Mouse (Mus musculus) midbrain, embryonic 14.5 days (tissue): Measurements from ENCODE around the gene Naaladl2. TPM values are rescaled to one million over a fixed set of nuclear protein-coding genes. Genes with fewer than 3 reads are reported as not detected.

Experiments
- ATAC-seq: fragments of 200-750 bp; cut with Nextera tagmentation; 2 replicates; pipeline ENCODE4 v1.8.0; 2017; ENCODE audit warnings: moderate number of reproducible peaks, moderate library complexity; ENCODE audit not compliant: low FRiP score, low TSS enrichment
- DNase-seq: peaks from one replicate; pipeline ENCODE4 v3.0.0-alpha.2; 2015
- H3K27ac ChIP-seq: fragments of 300-500 bp; sonication (generic); replicated peaks from 2 replicates; pipeline ENCODE4 v1.5.1; 2014; ENCODE audit warnings: mild to moderate bottlenecking, low read depth, low read length, moderate library complexity
- H3K27me3 ChIP-seq: fragments of 300-500 bp; sonication (generic); 2 replicates; pipeline ENCODE4 v1.6.1; 2014; ENCODE audit warnings: low read length, control low read depth, mixed read lengths; ENCODE audit not compliant: control insufficient read depth, insufficient read depth
- H3K36me3 ChIP-seq: fragments of 300-500 bp; sonication (generic); 2 replicates; pipeline ENCODE4 v1.6.1; 2014; ENCODE audit warnings: low read length, control low read depth; ENCODE audit not compliant: control insufficient read depth, insufficient read depth
- H3K4me1 ChIP-seq: fragments of 300-500 bp; sonication (generic); 2 replicates; pipeline ENCODE4 v1.6.1; 2014; ENCODE audit warnings: mild to moderate bottlenecking, antibody characterized with exemption, low read length, control low read depth; ENCODE audit not compliant: control insufficient read depth, insufficient read depth
- H3K4me2 ChIP-seq: fragments of 300-500 bp; sonication (generic); 2 replicates; pipeline ENCODE4 v1.6.1; 2014; ENCODE audit warnings: mild to moderate bottlenecking, low read length, moderate library complexity
- H3K4me3 ChIP-seq: fragments of 300-500 bp; sonication (generic); replicated peaks from 2 replicates; pipeline ENCODE4 v1.5.1; 2014; ENCODE audit warnings: low read depth, low read length
- H3K9ac ChIP-seq: fragments of 300-500 bp; sonication (generic); replicated peaks from 2 replicates; pipeline ENCODE4 v1.6.1; 2014; ENCODE audit warnings: mild to moderate bottlenecking, low read length, moderate library complexity
- H3K9me3 ChIP-seq: fragments of 300-500 bp; sonication (generic); 2 replicates; pipeline ENCODE4 v1.6.1; 2016; ENCODE audit warnings: low read length, control low read depth, mixed read lengths; ENCODE audit not compliant: control insufficient read depth
- WGBS: fragments of 180-500 bp; shearing (Covaris S2); extraction: QIAGEN DNeasy Blood & Tissue Kit; methylation state at CpG from one replicate; pipeline ENCODE4 v1.1.7; 2014; 5-methylcytosine and 5-hydroxymethylcytosine counted together
- polyA plus RNA-seq: library from polyadenylated mRNA; unstranded; fragments of >200 nt; fragmentation: Nextera tagmentation; extraction: Ambion mirVana; gene quantifications from 2 replicates; pipeline ENCODE4 v1.2.1, GENCODE M21; 2014

Gene Naaladl2
- polyA plus RNA-seq, 1 experiment from 2014 or later, result 0.58 TPM

DNA sequence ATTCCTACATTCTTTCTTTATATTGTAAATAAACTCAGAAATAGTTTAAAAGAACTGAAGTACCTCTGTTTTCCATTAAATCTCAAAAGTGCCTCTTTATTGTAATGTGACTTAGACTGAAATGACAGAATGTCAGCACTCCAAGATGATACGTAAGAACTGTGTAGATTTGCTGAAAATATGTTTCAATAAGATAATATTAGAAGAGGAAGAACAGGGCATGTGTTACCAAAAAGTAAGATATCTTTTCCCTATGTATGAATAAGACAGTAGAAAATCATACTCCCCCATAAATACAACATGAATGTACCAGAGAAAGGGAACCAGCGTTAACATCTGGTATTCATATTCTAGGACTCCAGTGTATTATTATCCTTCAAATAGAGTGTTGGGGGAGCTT is 362.4 kb downstream of the Naaladl2 start:
- Histone ChIP-seq H3K9ac (no peak overlapping the region), H3K4me2 (no peak overlapping the region), H3K27ac (no peak overlapping the region), H3K36me3 (no peaks in the 10 kb centered on the region), H3K4me3 (no peak overlapping the region), H3K9me3 (no peaks in the 10 kb centered on the region), H3K4me1 (no peaks in the 10 kb centered on the region), H3K27me3 (no peaks in the 10 kb centered on the region)
- WGBS, result 98% methylated on average over 2 of the region's 2 CpGs
- DNase-seq (no peak), ATAC-seq (no peak)

DNA sequence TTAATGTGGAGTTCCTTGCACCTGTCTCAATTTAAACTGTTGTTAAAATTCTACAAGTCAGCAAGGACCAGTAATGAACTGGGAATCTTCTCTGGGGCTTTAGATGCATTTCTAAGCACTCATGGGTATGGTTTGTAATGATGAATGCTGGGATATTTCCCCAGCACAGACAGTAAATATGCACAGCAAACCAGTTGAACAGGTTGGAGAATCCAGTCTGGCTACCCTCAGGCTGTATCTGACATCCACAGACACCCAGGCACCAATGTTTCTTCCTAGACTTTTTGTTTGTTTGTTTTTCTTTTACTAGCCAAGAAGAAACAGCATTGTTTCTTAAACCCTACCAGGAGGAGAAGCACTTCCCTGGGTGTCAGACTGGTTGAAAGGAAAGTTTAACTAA is 365.6 kb downstream of the Naaladl2 start:
- Histone ChIP-seq H3K4me2 (no peak overlapping the region), H3K9ac (no peak overlapping the region), H3K27me3 (no peaks in the 10 kb centered on the region), H3K27ac (no peak overlapping the region), H3K36me3 (no peaks in the 10 kb centered on the region), H3K4me3 (no peak overlapping the region), H3K9me3 (no peaks in the 10 kb centered on the region), H3K4me1 (no peaks in the 10 kb centered on the region)
- no peak for DNase-seq
- ATAC-seq, result no peak

DNA sequence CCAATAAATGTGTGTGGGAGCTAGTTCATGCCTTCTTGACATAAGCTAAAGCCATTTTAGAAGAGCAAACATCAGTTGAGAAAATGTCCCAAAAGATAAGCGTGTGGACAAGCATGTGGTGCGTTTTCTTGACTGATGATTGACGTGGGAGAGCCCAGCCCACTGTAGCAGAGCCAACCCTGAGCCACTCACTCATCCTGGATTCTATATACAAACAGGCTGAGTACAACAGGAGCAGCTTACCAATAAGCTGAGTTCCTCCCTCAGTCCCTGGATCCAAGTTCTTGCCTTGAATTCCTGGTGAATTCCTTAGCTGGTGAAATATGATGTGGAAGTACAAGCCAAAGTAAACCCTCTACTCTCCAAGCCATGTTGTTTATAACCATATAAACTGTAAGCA is 395.0 kb downstream of the Naaladl2 start:
- Histone ChIP-seq H3K27me3 (no peaks in the 10 kb centered on the region), H3K27ac (no peak overlapping the region), H3K4me1 (no peaks in the 10 kb centered on the region), H3K36me3 (no peaks in the 10 kb centered on the region), H3K4me3 (no peak overlapping the region), H3K9me3 (no peaks in the 10 kb centered on the region), H3K4me2 (no peak overlapping the region), H3K9ac (no peak overlapping the region)
- DNase-seq (no peak), ATAC-seq (no peak)
- 81% methylated on average over 3 of the region's 3 CpGs for WGBS

- no peak overlapping the region for H3K27ac ChIP-seq
- no peaks in the 10 kb centered on the region for H3K27me3 ChIP-seq
- WGBS, result 91% methylated on average over 6 of the region's 6 CpGs
- no peaks in the 10 kb centered on the region for H3K36me3 ChIP-seq
- H3K9me3 ChIP-seq, result no peaks in the 10 kb centered on the region
- ATAC-seq, result no peak
- H3K4me3 ChIP-seq, result no peak overlapping the region
- no peak overlapping the region for H3K9ac ChIP-seq
- no peak overlapping the region for H3K4me2 ChIP-seq
- no peaks in the 10 kb centered on the region for H3K4me1 ChIP-seq
- no peak for DNase-seq
Measured at GRCm38 (mm10) chr3:24747182-24747856, 396.7 kb downstream of the Naaladl2 start.

DNA sequence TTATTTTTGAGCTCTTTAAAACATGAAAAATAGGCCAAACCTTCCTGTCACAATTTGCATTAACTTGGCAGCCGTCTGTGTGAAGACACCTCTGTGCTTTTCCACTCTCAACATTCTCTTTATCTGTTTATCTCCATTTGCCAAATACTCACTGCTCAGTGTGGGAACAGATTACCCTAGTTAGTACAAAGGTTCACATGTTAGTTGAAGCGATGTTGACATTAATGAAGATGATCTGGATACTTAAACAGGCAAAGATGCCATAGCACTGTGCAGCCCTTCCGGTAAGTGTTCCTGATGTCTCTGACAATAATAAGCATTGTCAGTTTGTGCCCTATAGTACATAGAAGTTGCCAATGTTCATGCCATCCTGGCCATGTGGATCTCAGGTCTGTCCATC is 400.1 kb downstream of the Naaladl2 start:
- Histone ChIP-seq H3K4me3 (no peak overlapping the region), H3K4me1 (no peaks in the 10 kb centered on the region), H3K4me2 (no peak overlapping the region), H3K27ac (no peak overlapping the region), H3K9ac (no peak overlapping the region), H3K9me3 (no peaks in the 10 kb centered on the region), H3K27me3 (no peaks in the 10 kb centered on the region), H3K36me3 (no peaks in the 10 kb centered on the region)
- no peak for ATAC-seq
- DNase-seq, result no peak
- WGBS, result 81% methylated on average over 3 of the region's 3 CpGs

DNA sequence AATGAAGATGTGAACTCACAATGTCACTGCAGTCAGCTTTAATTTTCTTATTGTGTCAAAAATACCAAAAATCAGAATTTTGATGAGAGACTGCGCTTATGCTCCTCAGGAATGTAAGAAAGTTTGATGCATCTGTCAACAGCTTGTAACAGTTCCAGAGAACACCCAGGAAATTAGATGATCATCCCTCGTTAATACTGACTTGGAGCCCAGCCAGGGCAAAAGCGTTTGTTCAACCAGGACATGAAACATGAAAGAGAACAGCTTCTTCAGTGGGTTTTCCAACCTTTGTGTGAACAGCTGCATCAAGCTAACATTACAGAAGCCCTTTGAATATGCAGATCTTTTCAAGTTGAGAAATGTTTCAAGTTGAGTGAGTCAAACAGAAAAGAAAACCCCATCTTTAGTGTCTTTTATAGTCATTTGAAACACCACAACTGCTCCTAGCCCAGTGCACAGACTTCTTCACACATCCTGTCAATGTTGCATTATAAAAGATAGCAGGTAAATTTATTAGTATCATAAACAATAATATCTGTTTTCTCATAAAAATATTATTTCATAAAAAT is 424.8 kb downstream of the Naaladl2 start:
- WGBS, result 55% methylated on average over 3 of the region's 3 CpGs

GRCm38 (mm10) chr3:24714770-24715169 is 429.3 kb downstream of the Naaladl2 start:
- 81% methylated on average over 3 of the region's 3 CpGs for WGBS
- no peaks in the 10 kb centered on the region for H3K4me1 ChIP-seq
- no peaks in the 10 kb centered on the region for H3K36me3 ChIP-seq
- no peak overlapping the region for H3K4me2 ChIP-seq
- no peak overlapping the region for H3K9ac ChIP-seq
- no peaks in the 10 kb centered on the region for H3K27me3 ChIP-seq
- ATAC-seq, result no peak
- no peak overlapping the region for H3K27ac ChIP-seq
- DNase-seq, result no peak
- no peak overlapping the region for H3K4me3 ChIP-seq
- H3K9me3 ChIP-seq, result no peaks in the 10 kb centered on the region

More for the DNA sequence above, 424.8 kb downstream of the Naaladl2 start:
- no peak overlapping the region for H3K27ac ChIP-seq
- H3K4me2 ChIP-seq, result no peak overlapping the region
- ATAC-seq, result no peak
- no peak overlapping the region for H3K4me3 ChIP-seq
- H3K9me3 ChIP-seq, result no peaks in the 10 kb centered on the region
- no peaks in the 10 kb centered on the region for H3K36me3 ChIP-seq
- no peaks in the 10 kb centered on the region for H3K4me1 ChIP-seq
- peak; percentile 49 for DNase-seq
- no peaks in the 10 kb centered on the region for H3K27me3 ChIP-seq
- no peak overlapping the region for H3K9ac ChIP-seq

GRCm38 (mm10) chr3:24705778-24706423 is 438.2 kb downstream of the Naaladl2 start:
- Histone ChIP-seq H3K4me2 (no peak overlapping the region), H3K4me1 (no peaks in the 10 kb centered on the region), H3K9ac (no peak overlapping the region), H3K36me3 (no peaks in the 10 kb centered on the region), H3K27ac (no peak overlapping the region), H3K9me3 (no peaks in the 10 kb centered on the region), H3K27me3 (no peaks in the 10 kb centered on the region), H3K4me3 (no peak overlapping the region)
- WGBS, result 70% methylated on average over 4 of the region's 4 CpGs
- no peak; the same call in 1 of the 2 replicates for ATAC-seq
- DNase-seq, result peak; percentile 16
